Mouse (Mus musculus): ENCODE measurements at regions not wholly inside any gene's neighbourhood (a gene's known extent, or its start where the extent isn't known, plus 50 kb on each side); places are given as distances from the start of the nearest gene placed in this dataset.

DNA sequence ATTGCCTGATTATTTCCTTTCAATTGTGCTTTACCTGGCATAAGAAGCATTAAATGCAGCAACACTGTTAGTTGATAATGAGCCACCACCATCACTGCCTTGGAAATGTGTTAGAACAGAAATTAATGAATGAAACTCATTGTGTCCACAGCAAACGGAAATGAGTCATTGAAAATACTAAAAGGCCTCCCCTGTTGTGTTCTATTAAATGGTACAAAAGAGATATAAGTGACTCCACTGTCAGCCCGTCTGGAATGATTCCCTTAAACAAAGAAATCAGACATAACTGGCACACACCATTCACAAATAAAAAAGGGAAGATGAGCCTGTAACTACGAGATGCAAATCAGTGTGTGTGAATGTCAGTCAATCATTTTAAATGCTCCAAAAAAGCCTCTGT lies 764.8 kb upstream of the Jmjd1c start:
- intact Hi-C loops (cut with DNase I), result no loop called here
- DNase-seq (ENCODE audit: low spot score in 2 of 2), result no peak

DNA sequence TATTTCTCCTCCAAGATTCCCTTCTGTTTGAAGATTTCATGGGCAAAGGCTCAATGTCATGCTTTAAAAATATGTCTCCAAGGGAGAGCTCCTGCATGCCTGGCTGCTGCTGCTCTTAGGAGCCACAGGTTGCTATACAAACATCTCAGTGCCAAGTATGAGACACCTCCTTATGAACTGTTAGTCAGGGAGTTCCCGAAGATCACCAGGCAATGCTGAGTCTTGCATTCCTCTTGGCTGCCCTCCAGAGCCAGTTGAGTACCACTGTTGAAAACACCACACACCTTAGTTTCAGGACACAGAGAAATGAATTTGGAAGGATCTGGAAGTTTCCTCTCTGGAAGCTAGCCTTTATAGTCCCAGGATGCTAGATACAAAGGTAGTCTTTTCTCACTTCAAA lies 757.9 kb upstream of the Jmjd1c start:
- intact Hi-C loops (cut with DNase I), result no loop called here
- DNase-seq (ENCODE audit: low spot score in 2 of 2), result no peak

DNA sequence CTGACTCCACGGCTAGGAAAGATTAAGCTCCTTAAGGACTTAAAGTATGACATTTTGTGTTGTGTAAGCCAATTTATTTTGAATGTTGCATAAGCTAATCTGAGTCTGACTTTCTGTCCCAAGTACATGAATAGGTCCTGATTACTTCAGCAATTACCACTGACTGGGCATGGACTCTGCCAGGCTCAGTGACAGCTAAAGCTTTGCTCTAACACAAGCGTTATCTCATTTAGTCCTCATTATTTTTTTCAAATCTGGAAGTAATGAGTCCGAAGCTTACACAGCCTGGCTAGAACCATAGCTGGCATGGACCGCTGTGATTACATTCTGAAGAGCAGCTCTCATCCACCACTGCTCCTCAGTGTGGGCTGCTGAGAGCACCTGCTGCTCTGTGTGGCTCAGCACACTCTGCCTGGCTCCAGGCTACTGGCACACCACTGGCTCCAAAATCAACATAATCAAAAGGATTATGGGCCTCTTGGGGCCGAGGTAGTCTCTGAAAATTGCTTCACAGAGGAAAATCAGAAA lies 753.0 kb upstream of the Jmjd1c start:
- intact Hi-C loops (cut with DNase I), result no loop called here
- no peak for DNase-seq (ENCODE audit: low spot score in 2 of 2)

GRCm38 (mm10) chr10:66348398-66348797 lies 747.5 kb upstream of the Jmjd1c start:
- intact Hi-C loops (cut with DNase I), result no loop called here
- no peak for DNase-seq (ENCODE audit: low spot score in 2 of 2)

GRCm38 (mm10) chr10:66351036-66351435 lies 744.9 kb upstream of the Jmjd1c start:
- DNase-seq (ENCODE audit: low spot score in 2 of 2), result no peak
- intact Hi-C loops (cut with DNase I), result no loop called here

GRCm38 (mm10) chr10:66354072-66354471 lies 741.9 kb upstream of the Jmjd1c start:
- DNase-seq (ENCODE audit: low spot score in 2 of 2), result no peak
- intact Hi-C loops (cut with DNase I), result no loop called here

DNA sequence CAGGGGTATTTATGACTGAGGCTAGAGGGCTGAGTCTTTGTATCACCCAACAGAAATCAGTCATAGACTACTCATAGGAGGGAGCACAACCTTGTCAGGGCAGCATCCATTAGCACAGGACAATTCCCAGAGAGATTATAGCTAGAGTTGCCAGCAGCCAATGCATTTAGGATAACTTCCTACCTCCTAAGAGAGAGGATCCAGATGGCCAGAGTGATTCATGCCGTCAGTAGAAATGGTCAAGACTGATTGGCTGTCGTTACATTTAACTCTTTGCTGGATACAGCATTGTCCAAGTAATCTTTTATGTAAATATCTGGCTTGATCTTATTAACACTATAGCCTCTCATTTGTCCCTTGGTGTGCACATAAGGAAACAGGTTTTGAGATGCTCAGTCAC lies 740.9 kb upstream of the Jmjd1c start:
- no peak for DNase-seq (ENCODE audit: low spot score in 2 of 2)

DNA sequence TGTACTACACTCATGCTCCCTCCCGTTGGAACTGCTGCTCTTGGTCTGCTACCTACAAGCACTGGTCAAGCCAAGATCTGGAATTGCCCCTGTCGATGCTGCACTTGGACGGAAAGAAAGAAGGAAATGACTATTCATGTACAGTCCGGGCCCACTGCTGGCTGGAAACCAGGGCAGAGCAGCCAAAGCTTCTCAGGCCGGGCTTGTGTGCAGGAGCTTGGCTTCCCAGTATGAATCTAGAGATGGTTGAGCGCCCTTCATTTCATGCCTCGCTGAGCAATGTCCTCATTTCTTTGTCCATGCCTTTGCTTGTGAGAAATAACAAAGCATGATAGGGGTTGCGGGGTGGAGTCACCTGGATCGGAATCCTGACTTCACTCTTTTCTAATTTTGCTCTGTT lies 738.2 kb upstream of the Jmjd1c start:
- peak in 1 of 2 experiments; percentile 11 for DNase-seq (ENCODE audit: low spot score in 2 of 2)

More for the DNA sequence above, 740.9 kb upstream of the Jmjd1c start:
- intact Hi-C loops (cut with DNase I), result no loop called here

GRCm38 (mm10) chr10:66370096-66370495 lies 725.8 kb upstream of the Jmjd1c start:
- intact Hi-C loops (cut with DNase I), result no loop called here
- peak; percentile 6 for DNase-seq (ENCODE audit: low spot score in 2 of 2)

More for the DNA sequence above, 738.2 kb upstream of the Jmjd1c start:
- intact Hi-C loops (cut with DNase I), result no loop called here

- intact Hi-C loops (cut with DNase I), result no loop called here
- DNase-seq (ENCODE audit: low spot score in 2 of 2), result no peak
Measured at GRCm38 (mm10) chr10:66371756-66372155, 724.2 kb upstream of the Jmjd1c start.

Measured in left cerebral cortex, postnatal 14 days (tissue).